Mouse (Mus musculus): Measurements from ENCODE around the gene Lpcat1.

Gene Lpcat1

GRCm38 (mm10) chr13:73488707-73489106 lies 21.7 kb downstream of the Lpcat1 start:
- TF ChIP-seq NANOG (IDR thresholded peaks at IDR 0.05; ENCODE audit: borderline replicate concordance, low read length) (no peak), CTCF (conservative IDR thresholded peaks at IDR 0.05; ENCODE audit: low read length) (no peak), POU5F1 (IDR thresholded peaks at IDR 0.05; ENCODE audit: borderline replicate concordance, low read length) (no peak)
- H3K4me3 ChIP-seq (replicated peaks; ENCODE audit: low read length): no peak overlapping the region
- H3K36me3 ChIP-seq (ENCODE audit: insufficient read depth, low read length): peaks cover 91% of the 10 kb centered on the region
- no peaks in the 10 kb centered on the region for H3K27me3 ChIP-seq (ENCODE audit: insufficient read depth, low read length)
- peaks cover 34% of the 10 kb centered on the region for H3K9me3 ChIP-seq (ENCODE audit: low read length)
- peaks cover 26% of the 10 kb centered on the region for H3K4me1 ChIP-seq (replicated peaks; ENCODE audit: low read depth, low read length)

- peaks cover 34% of the 10 kb centered on the region for H3K9me3 ChIP-seq (ENCODE audit: low read length)
- H3K4me3 ChIP-seq (replicated peaks; ENCODE audit: low read length): no peak overlapping the region
- TF ChIP-seq CTCF (conservative IDR thresholded peaks at IDR 0.05; ENCODE audit: low read length): no peak
- TF ChIP-seq NANOG (IDR thresholded peaks at IDR 0.05; ENCODE audit: borderline replicate concordance, low read length): no peak
- no peak for TF ChIP-seq POU5F1 (IDR thresholded peaks at IDR 0.05; ENCODE audit: borderline replicate concordance, low read length)
- H3K4me1 ChIP-seq (replicated peaks; ENCODE audit: low read depth, low read length): peaks cover 16% of the 10 kb centered on the region
- H3K36me3 ChIP-seq (ENCODE audit: insufficient read depth, low read length): peaks cover 91% of the 10 kb centered on the region
- H3K27me3 ChIP-seq (ENCODE audit: insufficient read depth, low read length): no peaks in the 10 kb centered on the region
These were observed 23.0 kb downstream of the Lpcat1 start for GRCm38 (mm10) chr13:73489986-73490385.

- H3K9me3 ChIP-seq (ENCODE audit: low read length): peaks cover 33% of the 10 kb centered on the region
- peaks cover 15% of the 10 kb centered on the region for H3K4me1 ChIP-seq (replicated peaks; ENCODE audit: low read depth, low read length)
- TF ChIP-seq NANOG (IDR thresholded peaks at IDR 0.05; ENCODE audit: borderline replicate concordance, low read length) (no peak), POU5F1 (IDR thresholded peaks at IDR 0.05; ENCODE audit: borderline replicate concordance, low read length) (no peak), CTCF (conservative IDR thresholded peaks at IDR 0.05; ENCODE audit: low read length) (no peak)
- H3K27me3 ChIP-seq (ENCODE audit: insufficient read depth, low read length): no peaks in the 10 kb centered on the region
- peaks cover 92% of the 10 kb centered on the region for H3K36me3 ChIP-seq (ENCODE audit: insufficient read depth, low read length)
- H3K4me3 ChIP-seq (replicated peaks; ENCODE audit: low read length): no peak overlapping the region
These were observed 23.7 kb downstream of the Lpcat1 start for GRCm38 (mm10) chr13:73490564-73491170.

- Histone ChIP-seq H3K4me1 (replicated peaks; ENCODE audit: low read depth, low read length) (peaks cover 5% of the 10 kb centered on the region), H3K27me3 (ENCODE audit: insufficient read depth, low read length) (no peaks in the 10 kb centered on the region), H3K4me3 (replicated peaks; ENCODE audit: low read length) (no peak overlapping the region), H3K9me3 (ENCODE audit: low read length) (peaks cover 25% of the 10 kb centered on the region), H3K36me3 (ENCODE audit: insufficient read depth, low read length) (peaks cover 97% of the 10 kb centered on the region)
- TF ChIP-seq CTCF (conservative IDR thresholded peaks at IDR 0.05; ENCODE audit: low read length) (no peak), POU5F1 (IDR thresholded peaks at IDR 0.05; ENCODE audit: borderline replicate concordance, low read length) (no peak), NANOG (IDR thresholded peaks at IDR 0.05; ENCODE audit: borderline replicate concordance, low read length) (no peak)
These were observed 26.2 kb downstream of the Lpcat1 start for GRCm38 (mm10) chr13:73493183-73493582.

GRCm38 (mm10) chr13:73494528-73494927 lies 27.5 kb downstream of the Lpcat1 start:
- Histone ChIP-seq H3K36me3 (ENCODE audit: insufficient read depth, low read length) (peaks cover 97% of the 10 kb centered on the region), H3K9me3 (ENCODE audit: low read length) (peaks cover 25% of the 10 kb centered on the region), H3K4me1 (replicated peaks; ENCODE audit: low read depth, low read length) (no peaks in the 10 kb centered on the region; the same call in 1 of the 2 replicates), H3K27me3 (ENCODE audit: insufficient read depth, low read length) (no peaks in the 10 kb centered on the region), H3K4me3 (replicated peaks; ENCODE audit: low read length) (no peak overlapping the region)
- TF ChIP-seq NANOG (IDR thresholded peaks at IDR 0.05; ENCODE audit: borderline replicate concordance, low read length) (no peak), POU5F1 (IDR thresholded peaks at IDR 0.05; ENCODE audit: borderline replicate concordance, low read length) (no peak), CTCF (conservative IDR thresholded peaks at IDR 0.05; ENCODE audit: low read length) (no peak)

- Histone ChIP-seq H3K4me3 (replicated peaks; ENCODE audit: low read length) (no peak overlapping the region), H3K9me3 (ENCODE audit: low read length) (peaks cover 20% of the 10 kb centered on the region), H3K27me3 (ENCODE audit: insufficient read depth, low read length) (no peaks in the 10 kb centered on the region), H3K4me1 (replicated peaks; ENCODE audit: low read depth, low read length) (no peaks in the 10 kb centered on the region; the same call in 1 of the 2 replicates), H3K36me3 (ENCODE audit: insufficient read depth, low read length) (peaks cover 97% of the 10 kb centered on the region)
- no peak for TF ChIP-seq CTCF (conservative IDR thresholded peaks at IDR 0.05; ENCODE audit: low read length)
- no peak for TF ChIP-seq POU5F1 (IDR thresholded peaks at IDR 0.05; ENCODE audit: borderline replicate concordance, low read length)
- no peak for TF ChIP-seq NANOG (IDR thresholded peaks at IDR 0.05; ENCODE audit: borderline replicate concordance, low read length)
These were observed 29.1 kb downstream of the Lpcat1 start for GRCm38 (mm10) chr13:73496137-73496536.

GRCm38 (mm10) chr13:73499893-73500604 lies 33.1 kb downstream of the Lpcat1 start:
- H3K4me3 ChIP-seq (replicated peaks; ENCODE audit: low read length): no peak overlapping the region
- no peaks in the 10 kb centered on the region for H3K9me3 ChIP-seq (ENCODE audit: low read length)
- H3K4me1 ChIP-seq (replicated peaks; ENCODE audit: low read depth, low read length): no peaks in the 10 kb centered on the region
- H3K36me3 ChIP-seq (ENCODE audit: insufficient read depth, low read length): peaks cover 85% of the 10 kb centered on the region
- TF ChIP-seq POU5F1 (IDR thresholded peaks at IDR 0.05; ENCODE audit: borderline replicate concordance, low read length) (no peak), NANOG (IDR thresholded peaks at IDR 0.05; ENCODE audit: borderline replicate concordance, low read length) (no peak), CTCF (conservative IDR thresholded peaks at IDR 0.05; ENCODE audit: low read length) (no peak)
- no peaks in the 10 kb centered on the region for H3K27me3 ChIP-seq (ENCODE audit: insufficient read depth, low read length)

- Histone ChIP-seq H3K27me3 (ENCODE audit: insufficient read depth, low read length) (no peaks in the 10 kb centered on the region), H3K4me3 (replicated peaks; ENCODE audit: low read length) (no peak overlapping the region), H3K4me1 (replicated peaks; ENCODE audit: low read depth, low read length) (peaks cover 11% of the 10 kb centered on the region), H3K36me3 (ENCODE audit: insufficient read depth, low read length) (peaks cover 74% of the 10 kb centered on the region), H3K9me3 (ENCODE audit: low read length) (no peaks in the 10 kb centered on the region)
- TF ChIP-seq CTCF (conservative IDR thresholded peaks at IDR 0.05; ENCODE audit: low read length) (peak; percentile 48), POU5F1 (IDR thresholded peaks at IDR 0.05; ENCODE audit: borderline replicate concordance, low read length) (no peak)
These were observed 35.7 kb downstream of the Lpcat1 start for GRCm38 (mm10) chr13:73502719-73503118.

Measured in E14TG2a.4 (cell line).